Mouse (Mus musculus) heart, embryonic 13.5 days (tissue): Measurements from ENCODE around the gene Ntrk3. TPM values are rescaled to one million over a fixed set of nuclear protein-coding genes. Genes with fewer than 3 reads are reported as not detected.

ENCODE experiments used
- ATAC-seq: fragments of 200-750 bp; cut with Nextera tagmentation; 2 replicates; pipeline ENCODE4 v1.8.0; 2017; ENCODE audit warnings: moderate TSS enrichment; ENCODE audit not compliant: insufficient number of reproducible peaks, low FRiP score, low TSS enrichment; ENCODE audit errors: extremely low read depth
- H3K27ac ChIP-seq: fragments of 300-500 bp; sonication (generic); replicated peaks from 2 replicates; pipeline ENCODE4 v1.5.1; 2015; ENCODE audit warnings: moderate library complexity, mild to moderate bottlenecking, inconsistent platforms
- H3K27me3 ChIP-seq: fragments of 300-500 bp; sonication (generic); replicated peaks from 2 replicates; pipeline ENCODE4 v1.6.1; 2015; ENCODE audit warnings: mild to moderate bottlenecking, inconsistent platforms
- H3K36me3 ChIP-seq: fragments of 300-500 bp; sonication (generic); 2 replicates; pipeline ENCODE4 v1.6.1; 2015; ENCODE audit warnings: mild to moderate bottlenecking, inconsistent platforms
- H3K4me1 ChIP-seq: fragments of 300-500 bp; sonication (generic); 2 replicates; pipeline ENCODE4 v1.6.1; 2015; ENCODE audit warnings: inconsistent platforms
- H3K4me2 ChIP-seq: fragments of 300-500 bp; sonication (generic); 2 replicates; pipeline ENCODE4 v1.6.1; 2015; ENCODE audit warnings: inconsistent platforms, mild to moderate bottlenecking, moderate library complexity
- H3K4me3 ChIP-seq: fragments of 300-500 bp; sonication (generic); 2 replicates; pipeline ENCODE4 v1.5.1; 2015; ENCODE audit warnings: moderate library complexity, mild to moderate bottlenecking, inconsistent platforms
- H3K9ac ChIP-seq: fragments of 300-500 bp; sonication (generic); 2 replicates; pipeline ENCODE4 v1.6.1; 2015; ENCODE audit warnings: inconsistent platforms, mild to moderate bottlenecking, moderate library complexity
- H3K9me3 ChIP-seq: fragments of 300-500 bp; sonication (generic); 2 replicates; pipeline ENCODE4 v1.6.1; 2016; ENCODE audit warnings: inconsistent platforms
- WGBS: fragments of 180-500 bp; shearing (Covaris S2); methylation state at CpG from one replicate; pipeline ENCODE4 v1.1.7; 2015; ENCODE audit warnings: mixed read lengths; 5-methylcytosine and 5-hydroxymethylcytosine counted together
- polyA plus RNA-seq: library from polyadenylated mRNA; unstranded; fragments of >200 nt; fragmentation: Nextera tagmentation; extraction: Ambion mirVana; gene quantifications from 2 replicates; pipeline ENCODE4 v1.2.1, GENCODE M21; 2015

Gene Ntrk3
- polyA plus RNA-seq, 1 experiment from 2014 or later: 1.1 TPM

GRCm38 (mm10) chr7:78754458-78755000 lies 16.7 kb upstream of the Ntrk3 start:
- ATAC-seq: no peak
- H3K4me2 ChIP-seq: no peak overlapping the region
- no peak overlapping the region for H3K27ac ChIP-seq
- no peaks in the 10 kb centered on the region for H3K9me3 ChIP-seq
- no peaks in the 10 kb centered on the region for H3K27me3 ChIP-seq
- H3K4me3 ChIP-seq: no peak overlapping the region
- no peak overlapping the region for H3K9ac ChIP-seq
- H3K36me3 ChIP-seq: no peaks in the 10 kb centered on the region
- WGBS: 52% methylated on average over 8 of the region's 8 CpGs
- H3K4me1 ChIP-seq: no peaks in the 10 kb centered on the region

GRCm38 (mm10) chr7:78753752-78754457 lies 16.1 kb upstream of the Ntrk3 start:
- Histone ChIP-seq H3K36me3 (no peaks in the 10 kb centered on the region), H3K4me1 (no peaks in the 10 kb centered on the region), H3K27ac (no peak overlapping the region), H3K9ac (no peak overlapping the region), H3K4me2 (no peak overlapping the region), H3K27me3 (no peaks in the 10 kb centered on the region), H3K4me3 (no peak overlapping the region), H3K9me3 (no peaks in the 10 kb centered on the region)
- no peak for ATAC-seq
- WGBS: 72% methylated on average over 7 of the region's 7 CpGs

GRCm38 (mm10) chr7:78752961-78753360 lies 15.1 kb upstream of the Ntrk3 start:
- Histone ChIP-seq H3K27me3 (no peaks in the 10 kb centered on the region), H3K27ac (no peak overlapping the region), H3K4me1 (no peaks in the 10 kb centered on the region), H3K4me3 (no peak overlapping the region), H3K36me3 (no peaks in the 10 kb centered on the region), H3K9ac (no peak overlapping the region), H3K4me2 (no peak overlapping the region), H3K9me3 (no peaks in the 10 kb centered on the region)
- 76% methylated on average over 4 of the region's 4 CpGs for WGBS
- no peak for ATAC-seq

GRCm38 (mm10) chr7:78743731-78744385 lies 6.0 kb upstream of the Ntrk3 start:
- Histone ChIP-seq H3K9me3 (no peaks in the 10 kb centered on the region), H3K9ac (no peak overlapping the region), H3K4me1 (no peaks in the 10 kb centered on the region), H3K4me2 (no peak overlapping the region), H3K4me3 (no peak overlapping the region), H3K36me3 (no peaks in the 10 kb centered on the region), H3K27ac (no peak overlapping the region), H3K27me3 (no peaks in the 10 kb centered on the region)
- 40% methylated on average over 5 of the region's 5 CpGs for WGBS
- no peak for ATAC-seq

GRCm38 (mm10) chr7:78739351-78740000 lies 1.7 kb upstream of the Ntrk3 start:
- Histone ChIP-seq H3K9ac (no peak overlapping the region), H3K36me3 (no peaks in the 10 kb centered on the region), H3K4me3 (no peak overlapping the region), H3K27ac (no peak overlapping the region), H3K9me3 (no peaks in the 10 kb centered on the region), H3K27me3 (no peaks in the 10 kb centered on the region), H3K4me1 (no peaks in the 10 kb centered on the region), H3K4me2 (no peak overlapping the region)
- WGBS: 82% methylated on average over 8 of the region's 8 CpGs
- no peak for ATAC-seq

GRCm38 (mm10) chr7:78737196-78737595 lies 616 bp downstream of the Ntrk3 start:
- H3K4me3 ChIP-seq: no peak overlapping the region
- WGBS: 86% methylated on average over 6 of the region's 6 CpGs

GRCm38 (mm10) chr7:78731391-78731790 lies 6.4 kb downstream of the Ntrk3 start:
- H3K4me2 ChIP-seq: no peak overlapping the region
- ATAC-seq: no peak
- no peaks in the 10 kb centered on the region for H3K4me1 ChIP-seq
- no peaks in the 10 kb centered on the region for H3K27me3 ChIP-seq
- no peaks in the 10 kb centered on the region for H3K9me3 ChIP-seq
- no peak overlapping the region for H3K9ac ChIP-seq
- no peaks in the 10 kb centered on the region for H3K36me3 ChIP-seq
- H3K4me3 ChIP-seq: no peak overlapping the region
- no peak overlapping the region for H3K27ac ChIP-seq
- WGBS: 74% methylated on average over 8 of the region's 8 CpGs

More at GRCm38 (mm10) chr7:78737196-78737595, 616 bp downstream of the Ntrk3 start:
- Histone ChIP-seq H3K27ac (no peak overlapping the region), H3K27me3 (no peaks in the 10 kb centered on the region), H3K36me3 (no peaks in the 10 kb centered on the region), H3K9me3 (no peaks in the 10 kb centered on the region), H3K4me1 (no peaks in the 10 kb centered on the region), H3K4me2 (no peak overlapping the region), H3K9ac (no peak overlapping the region)
- no peak for ATAC-seq

- Histone ChIP-seq H3K4me3 (no peak overlapping the region), H3K27ac (no peak overlapping the region), H3K27me3 (no peaks in the 10 kb centered on the region), H3K4me1 (no peaks in the 10 kb centered on the region), H3K36me3 (no peaks in the 10 kb centered on the region), H3K9ac (no peak overlapping the region), H3K4me2 (no peak overlapping the region), H3K9me3 (no peaks in the 10 kb centered on the region)
- no peak for ATAC-seq
- WGBS: 69% methylated on average over 4 of the region's 4 CpGs
Observed at GRCm38 (mm10) chr7:78724591-78724990, 13.2 kb downstream of the Ntrk3 start.

GRCm38 (mm10) chr7:78722051-78722450 lies 15.8 kb downstream of the Ntrk3 start:
- H3K9ac ChIP-seq: no peak overlapping the region
- H3K4me1 ChIP-seq: no peaks in the 10 kb centered on the region
- no peaks in the 10 kb centered on the region for H3K9me3 ChIP-seq
- H3K4me2 ChIP-seq: no peak overlapping the region
- WGBS: 83% methylated on average over 4 of the region's 4 CpGs
- no peaks in the 10 kb centered on the region for H3K27me3 ChIP-seq
- no peak for ATAC-seq
- H3K36me3 ChIP-seq: no peaks in the 10 kb centered on the region
- H3K27ac ChIP-seq: no peak overlapping the region
- no peak overlapping the region for H3K4me3 ChIP-seq

GRCm38 (mm10) chr7:78720989-78721816 lies 16.6 kb downstream of the Ntrk3 start:
- Histone ChIP-seq H3K9ac (no peak overlapping the region), H3K4me2 (no peak overlapping the region), H3K9me3 (no peaks in the 10 kb centered on the region), H3K4me3 (no peak overlapping the region), H3K4me1 (no peaks in the 10 kb centered on the region), H3K36me3 (no peaks in the 10 kb centered on the region), H3K27me3 (no peaks in the 10 kb centered on the region), H3K27ac (no peak overlapping the region)
- no peak for ATAC-seq
- 69% methylated on average over 9 of the region's 9 CpGs for WGBS
